Mouse (Mus musculus) mouse embryonic stem cell (cell line): Measurements from ENCODE around the gene Rprd2.

ENCODE experiments used
- in situ Hi-C, 2 experiments: fragments of 300-500 bp; cut with MboI; formaldehyde crosslinking; loops; 1 replicate in 1 of 2; 3 replicates in 1 of 2; pipeline ENCODE4 v1.14.3; 2019 to 2020; ENCODE audit warnings: low sequenced_read_pairs in 2 of 2, low pct_unique_long_range_greater_than_20kb in 1 of 2, mixed read lengths in 1 of 2; ENCODE audit not compliant: unreplicated experiment in 1 of 2

The Rprd2 gene

DNA sequence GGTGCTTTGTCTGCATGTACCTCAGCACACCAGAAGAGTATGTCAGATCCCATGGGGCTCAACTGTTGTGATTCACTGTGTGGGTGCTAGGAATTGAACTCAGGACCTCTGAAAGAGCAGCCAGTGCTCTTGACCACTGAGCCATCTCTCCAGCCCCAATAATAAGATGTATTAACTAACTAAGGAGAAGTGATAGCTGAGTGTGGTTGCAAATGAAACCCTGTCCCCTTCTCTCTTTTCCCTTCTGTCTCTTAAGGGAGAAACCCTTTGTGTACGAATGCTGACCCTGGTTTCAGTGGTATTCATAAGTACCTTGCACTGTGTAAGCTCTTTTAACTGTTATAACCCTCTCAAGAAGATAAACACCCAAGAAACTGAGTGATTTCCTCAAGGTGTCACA lies 102.6 kb downstream of the Rprd2 start:
- in situ Hi-C loops: loop anchor here in 1 of 2 experiments (25.0 kb wide), 1 partner anchor 204 kb away; no protein-coding TSS in a partner anchor
